Mouse (Mus musculus) stomach, embryonic 16.5 days (tissue): Measurements from ENCODE around the gene Exoc8. TPM values are rescaled to one million over a fixed set of nuclear protein-coding genes. Genes with fewer than 3 reads are reported as not detected.

Experiments used
- ATAC-seq: fragments of 200-750 bp; cut with Nextera tagmentation; 2 replicates; pipeline ENCODE4 v1.8.0; 2017; ENCODE audit warnings: moderate number of reproducible peaks, moderate TSS enrichment; ENCODE audit not compliant: insufficient read depth, low FRiP score
- H3K27ac ChIP-seq: fragments of 300-500 bp; sonication (generic); 2 replicates; pipeline ENCODE4 v1.5.1; 2014; ENCODE audit warnings: low read length
- H3K27me3 ChIP-seq: fragments of 300-500 bp; sonication (generic); 2 replicates; pipeline ENCODE4 v1.6.1; 2014; ENCODE audit warnings: low read length, control low read depth, mixed read lengths; ENCODE audit not compliant: control insufficient read depth, insufficient read depth
- H3K36me3 ChIP-seq: fragments of 300-500 bp; sonication (generic); 2 replicates; pipeline ENCODE4 v1.6.1; 2014; ENCODE audit warnings: low read length; ENCODE audit not compliant: control insufficient read depth, insufficient read depth
- H3K4me1 ChIP-seq: fragments of 300-500 bp; sonication (generic); 2 replicates; pipeline ENCODE4 v1.6.1; 2014; ENCODE audit warnings: low read length, control low read depth, mixed read lengths; ENCODE audit not compliant: control insufficient read depth, insufficient read depth
- H3K4me2 ChIP-seq: fragments of 300-500 bp; sonication (generic); 2 replicates; pipeline ENCODE4 v1.6.1; 2014; ENCODE audit warnings: low read depth, low read length, mixed read lengths
- H3K4me3 ChIP-seq: fragments of 300-500 bp; sonication (generic); replicated peaks from 2 replicates; pipeline ENCODE4 v1.5.1; 2014; ENCODE audit warnings: mild to moderate bottlenecking, low read length
- H3K9ac ChIP-seq: fragments of 300-500 bp; sonication (generic); 2 replicates; pipeline ENCODE4 v1.6.1; 2014; ENCODE audit warnings: low read length
- H3K9me3 ChIP-seq: fragments of 300-500 bp; sonication (generic); replicated peaks from 2 replicates; pipeline ENCODE4 v1.6.1; 2016; ENCODE audit warnings: low read length, control low read depth; ENCODE audit not compliant: control insufficient read depth
- WGBS: fragments of 180-500 bp; shearing (Covaris S2); extraction: QIAGEN DNeasy Blood & Tissue Kit; methylation state at CpG from one replicate; pipeline ENCODE4 v1.1.7; 2014; 5-methylcytosine and 5-hydroxymethylcytosine counted together
- polyA plus RNA-seq: library from polyadenylated mRNA; unstranded; fragments of >200 nt; fragmentation: Nextera tagmentation; extraction: Ambion mirVana; gene quantifications from 2 replicates; pipeline ENCODE4 v1.2.1, GENCODE M21; 2015

The Exoc8 gene
- polyA plus RNA-seq, 1 experiment from 2014 or later, result 6.0 TPM

DNA sequence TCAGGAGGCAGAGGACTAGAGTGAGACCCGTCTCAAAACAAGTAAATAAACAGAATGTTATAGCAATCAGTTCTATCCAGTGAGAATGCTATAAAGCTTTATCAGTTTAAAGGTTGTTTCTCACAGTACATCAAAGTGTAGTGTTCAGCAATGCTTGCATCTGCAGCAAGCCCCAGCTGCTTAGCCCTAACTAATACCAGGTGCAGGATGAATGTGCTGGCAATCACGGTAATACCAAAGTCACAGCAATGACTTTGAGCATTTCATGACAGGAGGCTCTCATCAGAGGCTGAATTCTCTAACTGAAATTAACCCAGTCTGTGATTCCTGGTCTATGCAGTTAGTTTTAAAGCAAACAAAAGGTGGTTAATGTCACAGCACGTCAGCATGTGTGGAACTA is 4.9 kb downstream of the Exoc8 start:
- WGBS, result 62% methylated on average over 3 of the region's 3 CpGs
- Histone ChIP-seq H3K4me2 (no peak overlapping the region), H3K27me3 (no peaks in the 10 kb centered on the region), H3K9ac (no peak overlapping the region), H3K9me3 (no peaks in the 10 kb centered on the region), H3K4me3 (no peak overlapping the region), H3K4me1 (peaks cover 10% of the 10 kb centered on the region; the same call in 1 of the 2 replicates), H3K27ac (no peak overlapping the region), H3K36me3 (peaks cover 16% of the 10 kb centered on the region)
- ATAC-seq, result no peak

DNA sequence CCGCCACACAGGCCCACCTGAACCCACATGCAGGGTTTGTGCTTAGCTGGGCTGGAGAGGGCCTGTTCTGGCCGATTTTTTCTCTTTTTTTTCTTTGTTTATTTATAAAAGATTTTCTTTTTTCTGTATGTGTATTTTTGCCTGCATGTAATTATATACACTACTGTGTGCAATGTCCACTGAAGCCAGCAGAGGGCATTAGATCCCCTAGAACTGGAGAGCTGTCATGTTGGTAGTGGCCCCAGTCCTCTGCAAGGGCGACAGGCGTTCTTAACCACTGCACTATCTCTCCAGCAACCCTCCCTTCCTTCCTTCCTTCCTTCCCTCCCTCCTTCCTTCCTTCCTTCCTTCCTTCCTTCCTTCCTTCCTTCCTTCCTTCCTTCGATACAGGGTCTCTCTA is 9.1 kb downstream of the Exoc8 start:
- H3K4me1 ChIP-seq, result no peaks in the 10 kb centered on the region
- no peak overlapping the region for H3K4me2 ChIP-seq
- H3K9me3 ChIP-seq, result no peaks in the 10 kb centered on the region
- no peak overlapping the region for H3K27ac ChIP-seq
- no peaks in the 10 kb centered on the region for H3K27me3 ChIP-seq
- peaks cover 34% of the 10 kb centered on the region for H3K36me3 ChIP-seq
- H3K9ac ChIP-seq, result no peak overlapping the region
- no peak overlapping the region for H3K4me3 ChIP-seq
- ATAC-seq, result no peak
- 88% methylated on average over 5 of the region's 5 CpGs for WGBS

DNA sequence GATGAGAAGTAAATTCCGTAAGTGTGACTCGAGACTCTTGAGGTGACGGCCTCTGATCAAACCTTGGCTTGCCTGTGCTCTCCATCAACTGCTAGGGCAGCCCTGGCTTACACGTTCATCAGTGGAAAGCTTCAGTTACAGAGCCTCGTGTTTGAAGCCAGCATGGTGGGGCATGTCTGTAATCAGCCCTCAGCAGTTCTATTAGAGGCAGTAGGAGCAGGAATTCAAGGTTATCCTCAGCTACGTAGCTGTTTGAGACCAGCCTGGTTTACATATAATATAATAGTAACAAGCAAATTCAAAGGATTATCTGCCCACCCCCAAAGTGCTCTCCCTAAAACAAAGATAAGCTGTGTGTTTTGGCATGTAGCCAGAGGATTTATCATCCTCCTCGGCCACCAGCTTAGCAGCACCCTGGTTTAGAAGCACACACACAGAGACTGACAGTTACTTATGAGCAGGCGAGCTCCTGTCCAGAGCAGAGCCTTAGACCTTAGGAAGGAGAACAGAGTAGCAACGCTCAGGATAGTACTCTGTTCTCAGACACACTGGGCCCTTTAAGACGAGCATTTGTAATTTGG is 18.5 kb downstream of the Exoc8 start:
- Histone ChIP-seq H3K36me3 (peaks cover 55% of the 10 kb centered on the region), H3K27me3 (no peaks in the 10 kb centered on the region), H3K9ac (no peak overlapping the region), H3K4me1 (no peaks in the 10 kb centered on the region), H3K9me3 (no peaks in the 10 kb centered on the region), H3K4me3 (no peak overlapping the region), H3K4me2 (no peak overlapping the region), H3K27ac (no peak overlapping the region)
- no peak; the same call in 1 of the 2 replicates for ATAC-seq
- 65% methylated on average over 10 of the region's 10 CpGs for WGBS

DNA sequence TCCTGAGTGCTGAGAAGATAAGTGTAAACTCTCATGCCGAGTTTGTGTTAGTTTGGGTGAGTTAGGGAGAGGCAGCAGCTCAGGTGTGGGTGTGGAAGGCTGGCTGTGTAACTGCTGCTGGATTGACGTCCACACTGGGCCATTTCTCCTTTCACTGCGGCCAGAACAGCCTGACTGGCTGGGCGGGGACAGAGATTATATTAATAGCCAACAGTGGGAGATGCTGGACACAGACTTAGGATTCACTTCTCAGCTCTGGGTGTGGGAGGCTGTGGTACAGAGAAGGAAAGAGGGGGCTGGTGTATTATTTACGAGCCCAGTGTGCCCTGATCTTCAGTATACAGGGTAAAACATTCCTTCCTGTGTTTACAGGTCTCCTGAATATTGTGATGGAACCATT is 19.4 kb downstream of the Exoc8 start:
- H3K4me3 ChIP-seq, result no peak overlapping the region
- H3K27ac ChIP-seq, result no peak overlapping the region
- peaks cover 58% of the 10 kb centered on the region for H3K36me3 ChIP-seq
- no peaks in the 10 kb centered on the region for H3K27me3 ChIP-seq
- no peak overlapping the region for H3K4me2 ChIP-seq
- ATAC-seq, result no peak
- no peak overlapping the region for H3K9ac ChIP-seq
- H3K4me1 ChIP-seq, result no peaks in the 10 kb centered on the region
- 77% methylated on average over 5 of the region's 5 CpGs for WGBS
- no peaks in the 10 kb centered on the region for H3K9me3 ChIP-seq

DNA sequence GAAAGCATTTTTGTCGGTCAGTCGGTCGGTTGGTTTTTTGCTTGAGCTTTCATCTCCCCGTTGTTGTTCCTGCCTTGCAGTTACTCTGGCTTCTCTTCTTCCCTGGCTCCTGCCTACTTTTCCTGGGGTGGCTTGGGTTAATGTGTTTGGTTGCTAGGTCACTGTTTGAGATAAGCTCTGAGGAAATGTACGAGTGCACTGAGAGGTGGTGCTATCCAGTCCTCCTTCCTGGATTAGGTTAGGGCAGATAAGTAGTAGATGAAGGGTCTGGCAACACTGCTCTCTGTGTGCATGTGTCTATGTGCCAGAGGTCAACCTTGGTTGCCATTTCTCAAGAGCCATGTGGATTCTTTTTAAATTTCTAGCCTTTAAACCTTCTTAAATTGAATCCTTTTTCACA is 24.8 kb downstream of the Exoc8 start:
- Histone ChIP-seq H3K9me3 (no peaks in the 10 kb centered on the region), H3K36me3 (peaks cover 28% of the 10 kb centered on the region), H3K27me3 (no peaks in the 10 kb centered on the region), H3K4me2 (no peak overlapping the region), H3K9ac (no peak overlapping the region), H3K4me1 (no peaks in the 10 kb centered on the region), H3K27ac (no peak overlapping the region), H3K4me3 (no peak overlapping the region)
- ATAC-seq, result peak; percentile 73
- 67% methylated on average over 5 of the region's 5 CpGs for WGBS

DNA sequence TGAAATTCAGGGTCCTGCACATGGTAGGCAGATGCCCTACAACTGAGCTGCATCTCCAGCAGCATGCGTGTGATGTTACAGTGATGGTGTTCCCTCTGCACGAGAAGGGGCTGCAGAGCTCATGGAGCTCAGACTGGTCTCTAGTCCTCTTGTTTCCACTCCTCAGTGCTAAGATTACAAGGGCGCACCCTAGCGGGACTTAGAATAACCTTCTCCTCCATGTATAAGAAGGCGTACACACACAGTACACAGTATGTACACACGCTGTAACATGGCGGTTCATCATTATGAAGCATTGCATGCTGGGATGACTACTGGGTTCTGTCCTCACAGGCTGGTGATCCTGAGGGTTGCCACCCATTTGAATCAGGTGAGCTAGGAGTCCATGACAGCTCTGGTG is 25.4 kb downstream of the Exoc8 start:
- H3K27ac ChIP-seq, result no peak overlapping the region
- peaks cover 23% of the 10 kb centered on the region for H3K36me3 ChIP-seq
- no peaks in the 10 kb centered on the region for H3K27me3 ChIP-seq
- WGBS, result 89% methylated on average over 7 of the region's 7 CpGs
- no peak overlapping the region for H3K9ac ChIP-seq
- H3K9me3 ChIP-seq, result no peaks in the 10 kb centered on the region
- H3K4me2 ChIP-seq, result no peak overlapping the region
- no peak for ATAC-seq
- H3K4me1 ChIP-seq, result no peaks in the 10 kb centered on the region
- no peak overlapping the region for H3K4me3 ChIP-seq

DNA sequence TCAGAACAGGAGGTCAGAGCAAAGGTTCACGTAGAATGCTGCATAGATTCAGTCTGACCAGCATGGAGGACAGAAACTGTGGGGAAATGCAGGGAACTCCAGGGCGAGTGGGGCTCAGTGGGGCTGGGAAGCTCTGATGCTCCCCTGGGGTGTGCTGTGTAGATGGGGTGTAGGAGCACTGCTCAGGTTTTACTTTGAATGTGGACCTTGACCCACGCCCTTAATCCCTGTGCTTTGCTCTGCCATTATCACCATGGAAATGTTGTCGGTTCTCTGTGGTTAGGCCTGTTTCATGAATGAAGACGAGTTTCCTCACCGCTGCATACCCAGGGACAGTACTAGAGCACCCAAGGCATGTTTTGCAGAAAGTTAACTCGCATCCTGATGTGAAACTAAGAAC is 26.0 kb downstream of the Exoc8 start:
- no peaks in the 10 kb centered on the region for H3K9me3 ChIP-seq
- no peak overlapping the region for H3K9ac ChIP-seq
- H3K4me2 ChIP-seq, result no peak overlapping the region
- H3K4me3 ChIP-seq, result no peak overlapping the region
- no peak overlapping the region for H3K27ac ChIP-seq
- peaks cover 19% of the 10 kb centered on the region; the same call in 1 of the 2 replicates for H3K36me3 ChIP-seq
- WGBS, result 88% methylated on average over 7 of the region's 7 CpGs
- H3K27me3 ChIP-seq, result no peaks in the 10 kb centered on the region
- no peaks in the 10 kb centered on the region for H3K4me1 ChIP-seq
- no peak for ATAC-seq

DNA sequence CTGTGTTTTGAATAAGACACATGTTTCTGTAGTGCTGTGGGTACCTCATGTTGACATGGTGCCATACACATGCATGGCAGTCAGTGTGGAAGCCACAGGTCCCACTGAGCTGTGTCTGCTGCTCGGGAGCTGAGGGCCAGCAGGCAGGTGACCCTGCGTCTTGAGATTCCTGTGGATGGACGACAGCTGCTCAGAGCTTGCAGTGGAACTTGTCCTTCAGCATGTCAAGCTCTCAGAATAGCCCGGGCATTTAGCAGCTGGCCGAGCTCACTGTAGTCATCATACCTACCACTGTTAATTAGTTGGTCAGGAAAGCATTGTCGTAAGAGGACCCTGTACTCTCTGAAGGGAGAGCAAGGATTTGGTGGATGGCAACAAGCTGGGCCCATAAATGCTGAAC is 27.8 kb downstream of the Exoc8 start:
- no peak overlapping the region for H3K27ac ChIP-seq
- no peaks in the 10 kb centered on the region for H3K4me1 ChIP-seq
- H3K36me3 ChIP-seq, result peaks cover 13% of the 10 kb centered on the region; the same call in 1 of the 2 replicates
- H3K27me3 ChIP-seq, result no peaks in the 10 kb centered on the region
- WGBS, result 70% methylated on average over 6 of the region's 6 CpGs
- H3K4me2 ChIP-seq, result no peak overlapping the region
- no peaks in the 10 kb centered on the region for H3K9me3 ChIP-seq
- H3K4me3 ChIP-seq, result no peak overlapping the region
- ATAC-seq, result no peak
- H3K9ac ChIP-seq, result no peak overlapping the region

DNA sequence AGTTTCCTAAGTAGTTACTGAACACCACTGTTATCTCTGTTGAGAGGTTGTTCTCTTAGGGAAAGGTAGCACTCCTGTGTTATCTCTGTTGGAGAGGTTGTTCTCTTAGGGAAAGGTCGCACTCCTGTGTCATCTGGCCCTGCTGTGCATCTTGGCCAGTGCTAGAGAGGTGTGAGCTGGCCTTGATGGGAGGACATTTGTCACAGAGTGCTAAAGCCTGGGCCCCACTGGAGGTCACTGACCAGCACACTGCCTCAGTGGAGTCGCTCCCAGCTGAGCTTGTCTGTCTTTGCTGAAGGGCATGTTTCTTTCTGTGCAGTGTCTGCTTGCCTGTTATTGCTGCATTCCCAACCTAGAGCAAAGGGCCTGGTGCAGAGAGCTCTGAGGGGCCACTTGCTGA is 30.4 kb downstream of the Exoc8 start:
- Histone ChIP-seq H3K27ac (no peak overlapping the region), H3K36me3 (no peaks in the 10 kb centered on the region), H3K4me1 (peaks cover 7% of the 10 kb centered on the region), H3K9me3 (no peaks in the 10 kb centered on the region), H3K27me3 (no peaks in the 10 kb centered on the region), H3K9ac (no peak overlapping the region), H3K4me3 (no peak overlapping the region), H3K4me2 (no peak overlapping the region)
- ATAC-seq, result no peak
- 69% methylated on average over 2 of the region's 2 CpGs for WGBS

DNA sequence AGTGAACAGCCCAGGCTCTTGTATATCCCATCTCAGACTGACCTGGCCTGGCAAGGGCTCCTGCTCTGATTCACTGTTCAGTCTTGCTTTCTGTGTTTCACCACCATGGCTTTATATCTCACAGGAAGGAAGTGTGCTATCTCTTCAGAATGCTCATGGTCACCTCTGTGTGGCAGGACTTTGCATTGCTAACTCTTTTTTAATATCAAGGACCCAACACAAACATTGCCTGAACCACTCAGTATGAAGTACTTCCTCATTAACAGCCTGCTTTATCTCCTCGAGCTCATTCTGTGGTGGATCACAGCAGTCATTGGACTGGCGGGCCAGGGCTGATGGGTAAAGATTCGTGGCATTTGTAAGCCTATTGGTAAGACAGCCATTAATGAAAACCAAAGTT is 30.8 kb downstream of the Exoc8 start:
- no peak for ATAC-seq
- H3K9me3 ChIP-seq, result no peaks in the 10 kb centered on the region
- H3K4me1 ChIP-seq, result peaks cover 7% of the 10 kb centered on the region
- no peak overlapping the region for H3K9ac ChIP-seq
- no peaks in the 10 kb centered on the region for H3K36me3 ChIP-seq
- H3K4me2 ChIP-seq, result no peak overlapping the region
- whole genome bisulfite sequencing, result 71% methylated on average over 3 of the region's 3 CpGs
- H3K27ac ChIP-seq, result no peak overlapping the region
- no peaks in the 10 kb centered on the region for H3K27me3 ChIP-seq
- no peak overlapping the region for H3K4me3 ChIP-seq
